Mouse (Mus musculus): ENCODE data around the gene Slc6a8.

Slc6a8 gene

DNA sequence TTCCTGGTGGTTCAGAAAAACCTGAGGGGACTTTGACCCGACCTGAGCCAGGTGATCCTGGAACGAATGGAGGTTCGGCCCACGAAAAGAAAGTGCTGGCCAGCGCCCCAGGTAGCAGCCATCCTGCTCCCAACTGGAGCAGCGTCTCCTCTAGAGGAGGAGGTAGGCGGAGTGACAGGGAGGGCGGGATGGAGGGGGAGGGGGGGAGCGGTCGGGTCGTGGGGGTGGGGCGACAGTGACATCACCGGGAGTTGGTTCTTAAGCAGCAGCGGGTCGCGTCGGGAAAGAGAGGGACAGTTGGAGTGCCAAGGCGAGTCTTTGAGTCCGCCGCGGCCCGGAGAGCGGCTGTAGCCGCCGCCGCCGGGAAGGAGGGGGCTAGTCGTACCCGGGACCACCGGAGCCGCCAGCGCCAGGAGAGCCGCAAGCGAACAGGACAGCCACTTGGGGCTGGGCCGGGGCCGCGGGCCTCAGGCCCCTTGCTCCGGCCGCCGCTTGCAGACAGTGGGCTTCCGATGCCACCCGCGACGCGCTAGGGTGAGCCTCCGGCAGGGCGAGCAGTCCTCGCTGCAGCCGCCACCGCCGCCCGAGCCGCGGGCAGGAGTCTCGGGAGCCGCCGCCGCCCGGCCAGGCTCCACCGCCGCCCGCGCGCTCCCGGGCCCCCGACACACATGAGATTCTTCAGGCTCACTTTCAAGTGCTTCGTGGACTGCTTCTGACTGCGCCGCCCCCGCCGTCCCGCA, at the start of gene Slc6a8:
TSS of gene Slc6a8 (plus strand) at position 272 of the 740 bp plus-strand sequence.
- in situ Hi-C loops (cut with MboI, MseI) = no loop called here

DNA sequence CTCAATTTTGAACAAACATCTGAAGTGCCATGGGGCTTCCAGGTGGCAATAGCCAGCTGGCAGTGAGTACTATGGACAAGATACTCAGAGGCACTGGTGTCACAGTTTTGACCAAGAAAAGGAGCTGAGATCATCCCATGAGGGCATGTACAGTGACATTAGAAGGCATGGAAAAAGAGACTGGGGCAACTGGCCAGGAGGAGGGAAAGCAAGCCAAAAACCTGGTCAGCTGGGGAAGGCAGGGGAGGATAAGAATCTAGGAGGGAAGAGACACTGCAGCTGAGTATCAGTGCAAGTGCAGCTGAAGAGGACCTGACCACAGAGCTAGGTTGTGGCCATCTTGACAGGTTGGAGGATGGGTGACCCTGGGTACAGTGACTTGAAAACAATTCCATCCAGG, 46.0 kb upstream of the Slc6a8 start:
- in situ Hi-C loops (cut with MboI, MseI) = no loop called here

DNA sequence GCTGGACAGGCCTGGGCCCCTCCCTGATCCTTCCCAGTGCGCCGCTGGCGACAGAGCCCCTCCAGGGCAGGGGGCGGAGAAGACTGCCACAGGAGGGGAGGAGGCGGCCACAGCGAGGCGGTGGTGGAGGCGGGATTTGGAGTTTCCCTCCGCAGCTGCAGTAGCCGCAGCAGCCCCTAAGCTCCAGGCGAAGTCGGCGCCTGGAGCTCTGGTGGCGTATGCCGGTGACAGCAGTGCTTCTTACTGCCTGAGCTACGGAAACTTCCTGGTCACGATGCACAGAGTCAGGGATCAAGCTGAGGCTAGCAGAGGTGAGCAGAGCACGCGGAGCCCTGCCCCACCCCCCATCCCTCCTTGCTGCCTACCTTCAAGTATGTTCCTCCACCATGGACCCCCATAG, 37.5 kb upstream of the Slc6a8 start:
- in situ Hi-C loops (cut with MboI, MseI) = no loop called here

DNA sequence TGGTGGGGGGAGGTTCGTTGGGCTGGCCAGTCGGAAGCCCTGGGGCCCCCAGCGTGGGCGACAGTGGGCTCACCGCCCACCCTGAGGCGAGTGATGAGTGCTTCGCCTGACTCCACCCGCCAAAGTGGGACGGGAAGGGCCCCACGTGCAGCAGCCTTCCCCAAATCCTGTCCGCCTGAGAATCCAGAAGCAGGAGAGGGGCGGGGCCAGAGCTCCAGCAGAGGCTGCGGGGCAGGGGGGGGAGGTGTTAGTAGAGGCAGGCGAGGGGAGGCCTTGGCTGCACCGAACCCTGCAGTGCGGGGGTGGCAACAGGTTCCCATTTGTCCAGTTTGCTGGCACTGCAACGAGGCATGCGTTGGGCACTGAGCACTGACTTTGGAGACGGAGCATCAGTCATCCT, 35.5 kb upstream of the Slc6a8 start:
- in situ Hi-C loops (cut with MboI, MseI) = no loop called here

DNA sequence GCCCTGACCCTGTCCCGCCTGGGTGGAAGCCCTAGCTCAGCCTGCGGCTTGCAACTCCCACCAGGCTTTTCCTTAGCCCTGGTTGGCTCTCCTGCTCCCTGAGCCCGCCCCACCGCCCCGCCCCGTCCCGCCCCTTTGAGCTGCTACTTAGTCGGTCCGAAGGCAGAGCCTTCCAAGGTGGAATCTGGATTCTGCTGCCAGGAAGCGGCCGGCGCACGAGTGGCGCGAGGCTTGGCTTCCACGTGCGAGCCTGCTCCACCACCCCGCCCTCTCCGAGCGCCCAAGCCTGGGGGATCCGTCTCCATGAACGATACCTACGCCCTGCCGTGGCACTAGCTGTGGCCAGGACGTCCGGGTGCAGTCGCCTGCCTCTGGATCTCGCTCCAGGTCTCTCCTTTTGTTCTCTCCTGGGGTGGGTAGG, 33.7 kb upstream of the Slc6a8 start, which contains the start of gene Dusp9:
TSS of gene Dusp9 (plus strand) at position 165 of the 421 bp plus-strand sequence.
- in situ Hi-C loops (cut with MboI, MseI) = no loop called here

DNA sequence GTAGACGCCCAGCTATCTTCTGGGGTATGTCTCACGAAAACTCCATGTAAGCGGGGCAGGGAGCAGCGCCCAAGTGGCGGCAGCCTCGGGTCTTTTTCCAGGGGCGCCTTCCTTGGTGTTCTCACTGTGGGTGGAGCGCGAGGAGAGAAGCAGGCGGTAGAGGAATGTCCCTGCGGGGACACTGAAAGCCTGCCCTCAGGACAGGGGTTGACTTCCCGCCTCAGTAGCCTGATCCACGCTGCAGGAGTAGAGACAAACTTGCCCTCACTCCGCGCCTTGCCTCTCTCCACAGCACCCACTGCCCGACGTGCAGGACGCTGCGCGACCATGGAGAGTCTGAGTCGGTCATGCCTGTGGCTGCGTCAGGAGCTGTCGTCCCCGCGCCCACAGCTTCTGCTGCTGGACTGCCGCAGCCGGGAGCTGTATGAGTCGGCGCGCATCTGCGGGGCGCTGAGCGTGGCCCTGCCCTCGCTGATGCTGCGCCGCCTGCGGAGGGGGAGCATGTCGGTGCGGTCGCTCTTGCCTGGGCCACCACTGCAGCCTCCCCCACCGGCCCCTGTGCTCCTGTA, 33.0 kb upstream of the Slc6a8 start:
- in situ Hi-C loops (cut with MboI, MseI) = no loop called here

DNA sequence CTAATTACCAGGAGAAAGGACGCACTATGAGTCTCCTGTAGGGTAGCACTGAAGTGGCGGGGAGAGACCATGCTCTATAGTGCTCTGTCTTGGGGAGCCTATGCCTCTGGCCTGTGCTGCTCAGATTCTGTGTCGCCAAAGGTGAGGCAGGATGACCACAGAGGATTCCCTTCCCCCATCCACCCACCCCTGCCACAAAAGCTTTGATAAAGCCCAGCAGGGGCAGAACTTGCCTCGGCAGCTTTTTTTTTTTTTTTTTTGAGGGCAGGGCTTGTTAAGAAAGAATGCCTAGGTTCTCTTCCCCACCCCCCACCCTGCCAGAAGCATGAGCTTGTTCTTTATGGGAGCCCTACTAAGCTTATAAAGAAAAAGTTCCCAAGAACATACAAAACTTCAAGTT, 27.8 kb upstream of the Slc6a8 start:
- in situ Hi-C loops (cut with MboI, MseI) = no loop called here

DNA sequence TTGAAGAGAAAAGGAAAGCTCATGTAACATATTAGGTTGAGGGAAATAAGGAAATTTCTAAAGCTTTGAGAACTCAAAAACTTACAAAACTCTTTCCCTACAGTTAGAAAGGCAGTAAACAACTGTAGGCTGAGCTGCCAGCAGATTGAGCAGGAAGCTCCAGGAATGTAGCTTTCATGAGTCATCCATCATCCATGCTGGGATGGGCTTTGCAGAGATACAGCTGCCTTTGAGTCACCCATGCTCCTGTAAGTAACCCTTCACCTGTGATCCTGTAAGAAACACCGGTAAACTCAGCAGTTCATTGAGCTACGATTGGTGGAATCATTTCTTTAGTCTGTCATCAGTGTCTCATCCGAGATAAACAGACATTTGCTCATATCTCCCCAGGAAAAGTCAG, 22.1 kb upstream of the Slc6a8 start:
- in situ Hi-C loops (cut with MboI, MseI) = no loop called here

DNA sequence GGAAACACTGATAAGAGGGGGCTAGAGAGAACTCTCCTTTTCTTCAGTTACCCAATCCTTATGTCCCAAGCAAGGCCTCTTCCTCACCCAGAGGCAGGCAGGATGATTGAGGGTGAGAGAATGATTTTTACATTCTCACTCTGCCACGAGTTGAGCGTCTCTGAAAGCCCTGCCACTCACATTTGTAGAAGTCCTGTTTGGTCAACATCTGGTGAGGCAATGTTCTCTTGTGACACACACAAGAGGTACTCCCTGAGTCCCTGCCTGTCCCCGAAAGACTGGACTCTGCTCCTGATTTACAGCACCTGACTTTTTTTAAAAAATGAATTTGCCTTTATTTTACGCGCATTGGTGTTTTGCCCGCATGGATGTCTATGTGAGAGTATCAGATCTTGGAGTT, 19.6 kb upstream of the Slc6a8 start:
- in situ Hi-C loops (cut with MboI, MseI) = no loop called here

DNA sequence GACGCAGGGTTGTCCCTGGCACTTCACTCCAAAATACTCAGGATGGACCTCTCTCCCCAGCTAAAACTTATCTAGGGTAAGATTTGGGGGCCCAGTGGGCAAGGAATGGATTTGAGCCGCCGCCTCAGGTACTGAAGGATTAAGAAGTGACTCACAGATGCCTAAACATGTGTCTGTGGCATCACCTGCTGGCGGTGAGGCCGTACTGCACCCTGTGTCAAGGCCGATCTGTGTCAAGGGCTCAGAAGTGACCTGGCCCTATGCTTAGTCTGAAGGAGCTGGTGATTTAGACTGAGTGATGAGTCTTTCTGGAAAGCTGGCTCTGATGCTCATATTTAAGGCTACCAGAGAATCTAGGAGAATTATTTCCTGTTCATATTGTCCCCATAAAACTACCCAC, 18.8 kb upstream of the Slc6a8 start:
- in situ Hi-C loops (cut with MboI, MseI) = no loop called here

DNA sequence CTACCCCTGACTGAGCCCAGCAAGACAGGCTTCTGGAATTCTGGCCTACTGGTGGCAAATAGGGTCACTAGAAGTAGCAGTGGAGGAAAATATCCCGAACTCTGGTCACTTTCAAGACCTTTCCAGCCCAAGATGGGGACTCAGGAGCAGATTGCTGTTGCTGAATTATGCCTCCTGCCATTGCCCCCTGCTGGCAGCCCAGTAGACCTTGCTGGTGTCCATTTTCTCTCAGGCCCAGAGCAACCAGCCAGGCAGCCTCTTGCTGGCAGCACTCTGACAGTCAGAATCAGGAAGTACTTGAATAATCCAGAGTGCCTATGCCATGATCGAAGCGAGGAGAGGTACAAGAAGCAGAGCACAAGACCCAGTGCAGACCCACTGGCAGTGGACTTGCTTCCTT, 17.4 kb upstream of the Slc6a8 start:
- in situ Hi-C loops (cut with MboI, MseI) = loop anchor here (5.0 kb wide), 2 partner anchors 68 to 643 kb away; no protein-coding TSS in a partner anchor

DNA sequence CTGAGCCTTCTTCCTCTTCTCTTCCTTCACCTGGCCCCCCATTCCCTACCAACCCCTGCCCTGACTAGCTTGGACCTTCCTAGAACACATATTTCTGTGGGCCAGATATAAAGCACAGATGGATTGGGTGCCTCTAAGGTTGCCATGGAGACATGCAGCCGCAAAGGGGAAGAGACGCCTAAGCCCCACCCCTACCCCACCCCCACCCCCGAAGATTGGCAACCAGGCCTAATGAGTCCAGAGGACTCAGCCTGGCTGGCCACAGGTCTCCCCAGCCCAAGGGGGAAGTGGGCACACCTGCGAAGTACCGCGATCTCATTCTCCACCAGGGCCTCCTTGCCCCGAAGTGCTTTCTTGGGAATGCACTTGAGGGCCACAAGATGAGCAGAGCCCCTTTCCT, 14.6 kb upstream of the Slc6a8 start:
- in situ Hi-C loops (cut with MboI, MseI) = loop anchor here (5.0 kb wide), 2 partner anchors 71 to 646 kb away; no protein-coding TSS in a partner anchor

DNA sequence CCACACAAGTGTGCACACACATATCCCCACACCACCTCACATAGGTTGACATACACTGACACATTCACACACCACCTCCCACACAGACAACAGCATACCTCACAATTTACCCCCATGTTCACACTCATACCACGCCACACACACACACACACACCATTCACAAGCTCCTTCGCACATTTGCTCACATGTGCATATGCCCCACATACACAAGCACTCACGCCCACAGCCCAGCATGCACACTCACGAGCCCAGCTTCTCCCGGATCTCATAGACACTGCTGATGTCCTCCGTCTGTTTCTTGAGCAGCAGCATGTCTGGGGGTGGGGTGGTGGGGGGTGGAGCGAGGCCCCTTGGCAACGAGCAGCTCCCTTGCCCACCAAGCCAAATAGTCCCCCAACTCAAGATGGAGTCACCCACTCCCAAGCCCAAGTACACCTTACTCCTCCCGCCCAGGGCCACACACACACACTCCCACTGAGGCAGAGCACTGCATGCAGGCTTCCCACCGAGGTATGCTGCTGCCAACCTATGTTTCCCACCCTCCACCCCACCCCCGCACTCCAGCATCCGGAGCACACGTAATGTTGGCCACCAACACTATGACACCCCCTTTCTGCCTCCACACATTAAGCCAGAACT, 13.9 kb upstream of the Slc6a8 start:
- in situ Hi-C loops (cut with MboI, MseI) = loop anchor here (5.0 kb wide), 2 partner anchors 72 to 647 kb away; no protein-coding TSS in a partner anchor

DNA sequence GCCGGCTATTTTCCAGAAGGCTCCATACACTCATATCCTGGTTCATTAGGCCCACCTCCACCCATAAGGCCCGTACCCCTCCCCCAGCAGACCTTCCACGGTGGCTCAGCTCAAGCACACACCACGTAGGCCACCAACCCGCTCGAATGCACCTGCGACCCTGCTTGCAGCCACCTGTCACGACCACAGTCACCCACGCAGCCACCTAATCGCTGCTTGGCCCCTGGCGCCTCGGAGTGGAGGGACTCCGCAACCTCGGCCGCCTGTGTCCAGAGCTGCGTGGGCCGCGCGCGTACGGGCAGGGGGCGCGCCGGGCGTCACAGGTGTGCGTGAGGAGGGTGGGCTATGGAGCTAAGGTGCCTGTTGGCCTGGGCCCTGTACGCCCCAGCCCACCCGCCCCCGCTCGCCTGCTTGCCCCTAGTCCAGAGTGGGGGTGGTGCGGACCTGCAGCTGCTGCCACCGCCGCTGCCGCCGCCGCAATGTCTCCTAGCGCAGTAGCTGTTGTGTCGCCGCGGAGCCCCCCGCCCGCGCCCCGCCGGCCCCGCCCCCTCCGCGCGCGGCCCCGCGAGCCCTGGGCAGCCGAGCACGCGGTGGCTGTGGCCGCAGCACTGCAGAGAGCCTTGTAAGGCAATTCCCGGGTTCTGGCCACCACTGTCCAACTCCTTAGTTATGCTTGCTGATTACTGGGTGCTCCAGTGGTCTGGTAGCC, 13.2 kb upstream of the Slc6a8 start, which contains the start of gene Pnck:
TSS of gene Pnck (minus strand) at position 543 of the 709 bp plus-strand sequence.
- in situ Hi-C loops (cut with MboI, MseI) = loop anchor here (5.0 kb wide), 2 partner anchors 72 to 647 kb away; no protein-coding TSS in a partner anchor

DNA sequence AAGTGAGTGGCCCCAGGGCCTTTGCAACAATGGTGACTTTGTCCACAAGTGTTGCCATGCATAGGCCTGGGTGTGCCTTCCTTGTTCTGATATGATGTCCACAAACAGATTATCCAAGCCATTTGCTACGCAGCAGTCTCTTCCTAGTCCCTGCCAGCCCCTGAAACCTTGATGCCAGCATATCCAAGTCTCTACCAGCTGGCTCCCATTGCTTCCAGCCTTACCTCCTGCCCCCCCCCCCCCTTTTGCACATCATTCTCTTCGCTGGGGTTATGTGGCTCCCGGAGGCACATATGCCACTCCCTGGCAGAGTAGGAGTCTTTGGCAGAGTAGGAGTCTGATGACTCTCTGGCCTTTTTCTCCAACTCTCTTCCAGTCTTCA, 12.7 kb upstream of the Slc6a8 start:
- in situ Hi-C loops (cut with MboI, MseI) = no loop called here

DNA sequence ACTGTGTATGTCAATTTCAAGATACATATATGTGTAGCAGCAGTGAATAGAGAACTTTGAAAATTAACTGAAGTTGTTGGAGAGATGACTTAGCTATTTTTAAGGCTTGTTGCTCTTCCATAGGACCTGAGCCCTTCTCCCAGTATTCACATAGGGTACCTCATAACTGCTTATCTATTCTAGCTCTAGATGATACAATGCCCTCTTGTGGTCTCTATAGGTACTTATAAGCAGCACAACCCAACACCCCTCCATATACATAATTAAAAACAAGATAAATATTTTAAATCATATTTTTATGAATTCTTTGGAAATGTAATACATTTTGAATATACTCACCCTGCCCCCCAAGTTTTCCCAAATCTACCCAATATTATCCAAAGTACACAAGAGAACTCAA, 9.8 kb upstream of the Slc6a8 start:
- in situ Hi-C loops (cut with MboI, MseI) = no loop called here

DNA sequence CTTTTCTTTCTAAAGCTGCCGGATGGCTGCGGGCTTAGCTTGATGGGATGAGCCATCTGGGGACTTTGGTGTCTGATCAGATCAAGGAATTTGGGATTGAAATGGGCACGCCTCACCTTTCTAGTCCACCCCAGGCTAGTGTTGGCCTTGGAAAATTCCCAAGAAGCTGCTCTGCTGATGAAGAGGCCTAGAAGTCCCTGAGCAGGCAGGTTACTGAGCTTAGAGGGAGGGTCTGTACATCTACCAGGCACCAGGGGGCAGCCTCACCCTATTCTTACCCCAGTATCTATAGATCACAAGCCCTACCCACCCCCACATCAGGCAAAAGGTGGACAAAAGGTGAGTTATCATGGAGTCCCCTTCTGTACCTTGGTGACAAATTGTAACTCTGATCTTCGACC, 919 bp upstream of the Slc6a8 start:
- in situ Hi-C loops (cut with MboI, MseI) = no loop called here

DNA sequence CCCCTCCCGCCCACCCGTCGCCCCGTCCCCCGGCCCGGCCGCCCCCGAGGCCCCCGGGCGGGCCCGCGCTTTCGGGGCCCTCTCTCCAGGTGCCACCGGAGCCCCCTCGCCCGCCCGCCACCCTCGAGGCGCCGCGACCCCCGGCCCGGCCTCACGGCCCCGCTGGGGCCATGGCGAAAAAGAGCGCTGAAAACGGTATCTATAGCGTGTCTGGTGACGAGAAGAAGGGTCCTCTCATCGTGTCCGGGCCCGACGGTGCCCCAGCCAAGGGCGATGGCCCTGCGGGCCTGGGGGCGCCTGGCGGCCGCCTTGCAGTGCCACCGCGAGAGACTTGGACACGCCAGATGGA, 643 bp downstream of the Slc6a8 start:
- in situ Hi-C loops (cut with MboI, MseI) = no loop called here

DNA sequence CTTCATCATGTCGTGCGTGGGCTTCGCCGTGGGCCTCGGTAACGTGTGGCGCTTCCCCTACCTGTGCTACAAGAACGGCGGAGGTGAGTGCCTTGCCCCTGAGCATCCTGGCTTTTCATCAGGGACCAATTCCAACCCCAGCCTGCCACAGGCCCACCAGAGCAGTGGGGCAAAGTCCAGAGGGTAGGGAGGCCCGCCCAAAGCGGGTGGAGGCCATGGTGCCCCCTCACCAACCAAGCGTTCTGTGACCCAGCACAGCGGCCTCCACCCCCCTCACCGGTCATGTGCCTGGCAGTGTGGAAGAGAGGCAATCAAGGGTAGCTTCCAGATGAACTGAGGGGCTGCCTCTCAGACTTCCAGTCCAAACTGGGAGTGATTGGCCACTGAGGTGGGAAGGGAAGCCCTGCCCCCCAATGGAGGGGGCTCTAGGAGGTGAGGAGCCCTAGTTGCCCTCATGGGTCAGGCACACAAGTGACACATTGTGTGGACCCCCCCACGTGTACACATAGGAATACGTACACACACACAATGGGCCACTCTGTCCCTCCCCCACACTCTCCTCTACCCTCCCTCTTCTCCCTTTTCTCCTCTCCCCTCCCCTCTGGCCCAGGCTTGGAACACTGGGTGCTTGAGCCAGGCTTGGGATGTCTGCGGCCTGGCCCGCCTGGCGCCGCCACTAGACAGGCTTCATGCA, 1.2 kb downstream of the Slc6a8 start:
- in situ Hi-C loops (cut with MboI, MseI) = no loop called here

DNA sequence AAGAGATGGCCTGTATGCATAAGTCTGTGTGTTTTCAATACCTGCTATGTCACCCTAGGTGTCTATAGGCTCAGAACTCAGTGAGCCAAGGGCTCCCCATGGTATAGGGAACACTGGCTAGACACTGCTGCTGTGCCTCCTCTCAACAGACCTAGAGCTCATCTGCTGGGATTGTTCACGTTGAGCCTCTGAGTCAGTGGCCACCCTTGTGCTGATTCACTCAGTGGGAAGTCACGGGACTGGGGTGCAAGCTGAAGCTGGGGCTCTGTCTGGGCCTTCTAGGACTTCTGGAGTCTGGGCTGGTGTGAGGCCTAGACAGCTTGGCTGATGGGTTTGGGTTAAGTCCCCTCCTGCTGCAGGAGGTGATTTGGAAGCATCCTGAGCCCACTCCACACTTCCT, 2.3 kb downstream of the Slc6a8 start:
- in situ Hi-C loops (cut with MboI, MseI) = loop anchor here (5.0 kb wide), 1 partner anchor 102 kb away; no protein-coding TSS in a partner anchor

DNA sequence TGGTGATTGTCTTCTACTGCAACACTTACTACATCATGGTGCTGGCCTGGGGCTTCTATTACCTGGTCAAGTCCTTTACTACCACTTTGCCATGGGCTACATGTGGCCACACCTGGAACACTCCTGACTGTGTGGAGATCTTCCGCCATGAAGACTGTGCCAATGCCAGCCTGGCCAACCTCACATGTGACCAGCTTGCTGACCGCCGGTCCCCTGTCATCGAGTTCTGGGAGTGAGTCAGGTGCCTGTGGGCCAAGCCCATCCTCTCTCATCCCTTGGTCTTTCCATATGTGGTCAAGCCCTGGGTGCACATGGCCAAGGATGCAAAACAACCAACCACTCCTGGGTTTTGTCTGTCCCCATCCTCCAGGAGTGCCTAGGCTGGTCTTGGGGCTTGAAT, 3.7 kb downstream of the Slc6a8 start:
- in situ Hi-C loops (cut with MboI, MseI) = loop anchor here (5.0 kb wide), 1 partner anchor 101 kb away; no protein-coding TSS in a partner anchor

All from regulatory T cell (primary cell).